Mouse (Mus musculus): Measurements from ENCODE around the gene Lrig1.

DNA sequence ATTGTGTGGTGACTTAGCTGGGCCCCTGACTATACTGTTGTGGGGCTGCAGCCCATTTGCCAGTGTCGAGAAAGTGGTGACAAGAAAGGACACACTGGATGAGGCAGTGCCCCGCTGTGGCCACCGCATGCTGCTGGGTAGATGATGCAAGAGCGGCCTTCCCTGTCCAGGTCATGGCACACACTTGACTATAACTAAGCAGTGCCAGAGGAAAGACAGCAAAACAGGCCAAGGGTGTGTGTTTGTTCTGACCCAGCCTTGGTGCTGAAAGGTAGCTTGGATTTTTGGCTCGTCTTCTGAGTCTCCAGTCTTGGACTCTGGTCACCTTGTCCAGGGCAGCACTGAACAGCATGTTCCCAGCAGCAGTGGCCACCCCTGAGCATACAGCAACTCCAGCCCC is 98.9 kb downstream of the Lrig1 start:
- no peak for TF ChIP-seq CTCF (IDR thresholded peaks at IDR 0.05; ENCODE audit: low read depth)
- TF ChIP-seq EP300 (optimal IDR thresholded peaks at IDR 0.05) = no peak
